Mouse (Mus musculus) megakaryocyte, embryonic 14.5 days (primary cell): Measurements from ENCODE around the gene Nr3c2.

ENCODE experiments used
- FLI1 ChIP-seq: IDR thresholded peaks from 2 replicates; pipeline ENCODE4 v1.6.1; 2012; ENCODE audit warnings: low read length, inconsistent platforms, mixed read lengths
- GATA1 ChIP-seq: IDR thresholded peaks from 3 replicates; pipeline ENCODE4 v1.6.1; 2012; ENCODE audit warnings: mixed read lengths, low read length, inconsistent platforms, borderline replicate concordance

DNA sequence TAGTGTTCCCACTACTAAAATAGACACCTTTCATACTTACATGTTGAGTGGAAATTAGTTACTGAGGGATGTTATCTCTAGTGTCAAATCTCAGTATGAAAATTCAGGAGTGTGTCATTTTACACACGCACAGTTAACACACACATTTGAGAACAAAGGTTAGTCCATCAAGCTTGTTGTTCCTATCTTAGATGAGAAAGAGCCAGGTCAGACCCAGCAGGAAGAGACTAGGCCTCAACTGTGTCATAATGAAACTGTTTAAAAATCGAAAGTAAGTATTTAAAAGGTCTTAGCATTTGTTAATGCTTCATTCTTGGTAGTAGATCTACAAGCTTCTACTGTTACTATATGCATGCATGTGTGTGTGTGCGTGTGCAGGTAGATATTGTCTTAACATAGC is 310.1 kb downstream of the Nr3c2 start:
- TF ChIP-seq GATA1 = no peak
- no peak for TF ChIP-seq FLI1
